Mouse (Mus musculus): ENCODE measurements around the gene Ski.

The Ski gene

DNA sequence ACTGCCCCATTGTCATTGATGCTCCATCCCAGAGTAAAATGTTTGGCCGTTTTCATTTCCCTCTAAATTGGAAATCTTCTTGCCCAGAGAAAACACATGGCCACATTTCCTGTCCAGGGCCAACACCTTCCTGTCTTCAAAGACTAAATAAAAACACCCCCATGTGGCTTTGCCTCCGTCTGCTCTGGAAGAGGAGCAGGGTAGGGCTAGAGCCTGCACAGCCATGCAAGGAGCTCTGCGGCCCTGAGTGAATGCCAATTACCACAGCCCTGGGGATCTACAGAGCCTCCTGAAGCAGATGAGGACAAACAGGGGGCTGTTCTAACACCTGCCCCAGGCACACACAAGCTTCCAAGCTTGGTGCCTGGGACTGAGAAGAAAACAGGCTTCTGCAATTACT is 46.2 kb downstream of the Ski start:
- DNase-seq (ENCODE audit: extremely low read depth, low read depth) = no peak

DNA sequence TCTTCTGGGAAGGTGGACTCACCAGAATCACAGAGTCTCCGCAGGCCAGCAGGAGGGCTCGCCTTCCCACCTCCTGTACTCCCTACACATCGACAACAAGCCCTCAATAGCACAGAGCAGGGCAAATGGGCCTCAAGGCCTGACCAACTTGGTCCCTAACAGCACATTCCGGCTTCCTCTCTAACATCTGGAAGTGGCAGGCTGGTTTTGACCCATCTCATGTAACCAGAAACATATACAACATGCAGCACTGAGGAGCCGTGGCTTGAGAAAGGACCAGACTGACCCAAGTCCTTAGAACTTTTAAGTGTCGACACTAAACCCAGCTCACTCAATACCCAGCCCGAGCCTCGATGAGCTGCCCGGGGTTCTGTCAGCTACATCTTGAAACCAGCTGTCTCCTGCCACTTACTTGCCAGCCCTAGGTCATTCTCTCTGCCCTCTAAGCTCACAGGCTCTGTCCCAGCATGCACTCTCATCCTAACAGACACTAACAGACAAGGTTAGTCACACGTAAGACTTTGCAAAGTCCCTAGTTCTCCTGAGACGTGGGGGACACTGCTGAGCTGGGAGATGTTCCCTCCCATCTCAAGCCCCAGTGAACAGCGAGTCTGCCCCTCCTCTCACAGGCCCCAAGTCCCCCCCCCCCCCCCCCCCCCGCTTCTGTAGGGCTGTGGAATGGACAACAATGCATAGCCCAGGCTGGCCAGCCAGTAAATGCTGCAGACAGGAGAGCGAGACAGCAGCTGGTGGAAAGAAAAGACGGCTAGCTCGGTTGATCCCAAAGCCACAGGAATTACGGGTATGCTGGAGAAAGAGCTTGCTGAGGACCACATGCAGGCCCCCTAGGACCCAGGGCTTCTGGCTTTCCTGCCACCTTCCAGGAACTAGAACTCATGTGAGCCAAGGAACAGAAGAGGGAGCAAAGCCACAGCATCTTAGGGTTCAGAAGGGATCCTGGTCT is 48.3 kb downstream of the Ski start:
- no peak for DNase-seq (ENCODE audit: extremely low read depth, low read depth)

DNA sequence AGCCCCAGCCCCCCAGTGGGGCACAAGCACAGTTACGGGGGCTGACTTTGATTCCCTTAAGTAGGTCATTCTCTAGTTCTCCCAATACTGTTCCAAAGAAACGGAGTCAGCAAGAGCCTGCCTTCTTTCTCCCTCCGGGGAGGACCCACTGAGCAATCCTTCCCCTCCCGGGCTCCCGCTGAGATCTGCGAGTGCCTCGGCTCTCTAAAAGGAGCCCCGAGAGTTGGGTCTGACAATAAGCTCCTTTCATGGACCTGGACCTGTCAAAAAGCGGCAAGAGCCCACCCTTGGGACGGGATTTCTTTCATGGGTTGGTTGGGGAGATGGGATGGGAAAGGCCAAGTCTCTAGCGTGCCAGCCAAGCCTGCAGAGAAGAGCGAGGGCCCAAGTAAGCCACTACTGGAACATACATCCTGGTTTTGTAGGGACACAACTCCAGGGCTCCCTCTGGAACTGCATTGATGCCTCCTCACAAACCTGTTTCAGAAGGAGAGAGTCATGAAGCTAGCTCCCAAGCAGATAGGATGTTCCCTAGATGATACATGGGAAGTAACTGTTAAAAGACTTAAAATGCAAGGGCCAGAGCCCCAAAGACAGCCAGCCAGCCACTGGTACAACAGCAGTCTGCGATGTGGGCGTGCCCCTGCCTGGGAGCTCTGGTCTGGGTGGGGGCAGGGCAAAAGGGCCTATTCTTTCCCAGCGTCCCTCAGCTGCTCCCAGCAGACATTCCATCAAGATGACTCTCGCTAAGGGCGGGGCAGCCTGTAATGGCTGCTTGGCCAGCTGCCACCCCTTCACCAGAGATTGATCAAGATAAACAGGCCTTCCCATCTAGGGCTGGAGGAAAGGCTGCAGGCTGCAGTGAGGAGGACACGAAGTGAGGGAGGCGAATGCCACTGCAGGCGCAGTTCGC is 49.2 kb downstream of the Ski start:
- no peak for DNase-seq (ENCODE audit: extremely low read depth, low read depth)

DNA sequence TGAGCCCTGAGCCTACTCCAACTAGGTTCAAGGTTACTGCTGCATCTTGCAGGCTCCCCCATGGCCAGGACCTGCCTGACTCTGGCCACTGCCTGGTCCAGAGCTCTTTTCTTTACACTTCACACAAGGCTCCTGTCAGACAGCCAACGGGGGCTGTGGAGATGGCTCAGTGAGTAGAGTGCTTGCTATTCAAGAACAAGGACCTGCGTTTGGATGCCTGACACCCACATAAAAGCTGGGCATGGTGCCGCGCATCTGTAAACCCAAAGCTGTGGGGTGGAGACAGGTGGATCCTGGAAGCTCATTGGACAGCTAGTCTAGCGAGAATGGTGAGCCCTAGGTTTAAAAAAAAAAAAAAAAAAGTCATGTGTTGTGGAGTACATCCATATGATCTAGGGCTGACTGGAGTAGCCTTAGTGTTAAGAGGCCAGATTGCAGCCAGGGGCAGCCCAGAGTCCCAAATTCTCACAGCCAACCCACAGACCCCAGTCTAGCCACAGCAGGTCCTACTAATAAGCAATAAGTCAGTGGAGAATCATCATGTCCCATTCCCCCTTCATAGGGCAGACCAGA is 50.3 kb downstream of the Ski start:
- DNase-seq (ENCODE audit: extremely low read depth, low read depth) = no peak

DNA sequence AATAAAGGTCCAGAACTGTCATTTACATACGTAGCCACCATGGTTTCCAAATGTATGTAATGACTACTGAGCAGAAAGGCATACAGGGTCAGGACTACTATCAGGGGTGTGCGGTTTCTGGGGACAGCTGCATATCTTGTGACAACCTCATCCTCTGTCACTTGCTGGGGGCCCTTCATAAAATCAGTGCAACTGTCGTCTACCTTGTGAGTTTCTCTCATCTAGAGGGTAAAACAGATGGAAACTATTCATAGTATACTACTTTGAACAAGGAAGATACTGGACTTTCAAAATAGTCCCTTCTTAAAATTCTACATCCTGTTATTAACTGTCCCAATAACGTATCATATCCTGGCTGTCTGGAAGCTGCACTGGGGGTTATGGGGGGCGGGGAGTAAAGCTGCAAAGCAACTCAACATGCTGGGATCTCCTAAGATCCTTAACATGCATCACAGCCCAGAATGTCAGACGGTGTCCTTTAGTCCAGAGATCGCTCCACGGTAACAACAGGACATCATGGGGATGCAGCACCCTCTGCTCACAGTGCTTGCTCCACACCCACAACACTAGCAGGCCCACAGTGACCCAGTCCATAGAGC is 51.7 kb downstream of the Ski start:
- no peak for DNase-seq (ENCODE audit: extremely low read depth, low read depth)

DNA sequence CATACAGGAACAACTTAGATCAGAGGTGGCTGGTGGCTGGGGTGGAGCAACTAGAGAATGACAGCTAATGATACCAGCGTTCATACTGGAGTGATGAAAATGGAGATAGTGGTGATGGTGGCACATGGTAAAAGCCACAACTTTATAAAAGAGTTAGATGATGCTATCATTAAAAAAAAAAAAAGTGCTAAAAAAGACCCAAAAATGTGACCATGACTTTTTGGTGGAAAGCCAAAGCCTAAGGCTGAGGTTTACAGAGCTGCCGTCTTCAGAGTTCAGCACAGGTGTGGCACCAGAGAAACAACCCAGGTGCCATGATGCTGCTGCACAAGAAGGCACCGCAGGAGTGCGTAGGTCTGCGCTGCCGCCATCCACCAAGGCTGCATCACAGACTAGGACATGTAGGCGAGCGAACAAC is 53.5 kb downstream of the Ski start:
- no peak for DNase-seq (ENCODE audit: extremely low read depth, low read depth)

DNA sequence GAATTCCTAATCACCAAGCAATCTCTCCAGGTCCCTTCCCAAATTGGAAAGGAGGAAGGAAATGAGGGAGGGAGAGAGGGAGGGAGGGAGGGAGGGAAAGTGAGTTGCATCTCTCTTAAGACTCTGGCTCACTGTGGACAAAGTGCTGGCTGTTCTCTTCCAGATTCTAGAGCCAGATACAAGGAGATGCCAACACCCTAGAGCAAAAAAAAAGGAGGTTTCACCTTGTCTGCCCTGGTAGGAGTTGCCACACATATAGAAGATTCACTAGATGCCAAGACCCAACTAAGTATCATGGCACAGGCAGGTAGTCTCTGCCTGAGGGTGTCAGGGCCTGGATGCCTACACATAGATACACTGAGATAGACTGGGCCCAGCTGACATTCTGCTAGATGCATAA is 56.5 kb downstream of the Ski start:
- no peak for DNase-seq (ENCODE audit: extremely low read depth, low read depth)

DNA sequence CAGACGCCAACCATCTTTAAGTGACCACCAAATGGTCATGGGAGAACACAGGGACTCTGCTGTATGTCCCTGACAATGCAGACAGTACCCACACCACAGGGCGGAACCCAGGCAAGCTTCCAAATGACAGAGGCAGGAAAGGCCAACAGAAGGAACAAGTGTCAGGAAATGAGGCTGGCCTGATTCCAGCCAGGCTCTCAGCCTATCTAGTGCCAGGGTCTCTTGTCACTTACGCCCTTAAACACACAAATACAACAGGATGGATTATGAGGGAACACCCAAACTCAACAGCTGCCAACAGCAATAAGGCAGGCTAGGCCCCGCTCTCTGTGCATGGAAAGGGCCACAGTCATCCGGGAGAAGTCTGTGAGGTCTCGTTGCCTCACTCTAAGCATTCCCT is 57.8 kb downstream of the Ski start:
- peak; percentile 61 for DNase-seq (ENCODE audit: extremely low read depth, low read depth)

DNA sequence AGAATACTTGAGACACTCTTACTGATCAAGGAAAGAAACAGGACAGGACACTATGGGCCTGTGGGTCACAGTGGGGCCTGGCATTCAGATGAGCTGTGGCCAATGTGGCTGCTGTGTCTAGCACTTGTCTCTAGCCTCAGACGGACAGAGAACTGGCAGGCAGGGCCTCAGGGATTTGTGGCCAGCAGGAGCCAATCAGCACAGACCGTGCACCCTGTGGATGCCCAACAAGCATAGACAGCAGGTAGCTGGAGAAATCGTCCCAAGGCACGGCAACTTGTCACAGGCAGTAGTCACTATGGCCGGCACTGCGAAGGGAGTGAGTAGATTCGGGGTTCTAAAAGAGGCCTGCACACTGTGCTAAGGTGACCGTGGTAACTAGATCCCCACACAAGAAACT is 58.7 kb downstream of the Ski start:
- DNase-seq (ENCODE audit: extremely low read depth, low read depth) = no peak

DNA sequence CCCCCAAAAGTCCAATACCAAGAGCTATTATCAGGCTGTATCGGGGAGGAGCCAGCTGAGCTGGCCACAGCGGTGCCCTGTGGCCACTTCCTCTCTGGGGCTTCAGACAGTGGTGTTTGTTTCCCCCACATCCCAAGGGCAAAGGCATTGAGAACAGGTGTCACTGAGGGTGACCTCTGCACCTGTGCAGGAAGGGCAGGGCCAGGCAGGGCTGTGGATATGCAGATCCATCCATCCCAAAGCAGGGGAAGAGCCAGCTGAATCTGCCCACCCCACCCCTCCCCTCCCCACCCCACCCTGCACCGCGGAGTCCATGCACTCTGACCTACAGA is 59.1 kb downstream of the Ski start:
- no peak for DNase-seq (ENCODE audit: extremely low read depth, low read depth)

DNA sequence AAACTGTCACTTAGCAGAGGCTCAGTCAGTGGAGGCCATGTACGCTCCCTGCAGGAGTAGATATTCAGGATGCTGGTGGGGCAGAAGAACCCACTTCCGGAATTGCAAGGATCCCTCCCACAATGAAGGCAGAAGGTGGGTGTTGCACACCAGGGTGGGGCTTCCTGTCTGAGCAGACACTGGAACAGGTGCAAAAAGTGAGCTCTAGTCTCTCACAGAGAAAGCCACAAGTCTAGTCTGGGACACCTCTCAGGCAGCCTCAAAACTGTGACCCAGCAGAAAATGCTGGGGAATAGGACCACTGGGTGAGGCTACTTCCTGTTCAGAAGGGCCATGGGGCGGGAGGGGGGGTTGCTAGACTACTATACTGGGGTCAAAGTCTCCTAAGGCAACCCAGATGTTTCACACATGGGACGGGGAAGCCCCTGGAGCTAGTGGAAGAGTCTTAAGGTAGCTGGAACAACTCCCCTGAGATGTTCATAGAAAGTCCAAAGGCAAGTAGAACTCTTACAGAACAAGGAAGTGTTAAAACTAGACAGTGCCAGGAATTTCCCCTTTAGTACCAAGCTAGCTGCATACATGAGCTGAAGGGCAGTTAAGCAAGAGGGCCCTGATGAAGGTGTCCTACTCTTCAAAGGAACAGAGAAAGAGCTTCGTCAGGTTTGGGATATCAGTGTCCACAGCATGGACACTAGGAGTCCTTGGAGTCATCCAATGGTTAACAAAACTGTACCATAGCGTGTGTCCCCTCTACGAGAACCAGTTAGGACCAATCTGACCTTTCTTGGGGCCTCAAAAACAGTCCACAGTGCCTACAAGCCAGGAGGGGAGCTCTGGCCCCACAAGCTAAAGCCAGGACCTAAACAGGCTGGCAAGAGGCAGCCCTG is 59.7 kb downstream of the Ski start:
- peak; percentile 60 for DNase-seq (ENCODE audit: extremely low read depth, low read depth)

DNA sequence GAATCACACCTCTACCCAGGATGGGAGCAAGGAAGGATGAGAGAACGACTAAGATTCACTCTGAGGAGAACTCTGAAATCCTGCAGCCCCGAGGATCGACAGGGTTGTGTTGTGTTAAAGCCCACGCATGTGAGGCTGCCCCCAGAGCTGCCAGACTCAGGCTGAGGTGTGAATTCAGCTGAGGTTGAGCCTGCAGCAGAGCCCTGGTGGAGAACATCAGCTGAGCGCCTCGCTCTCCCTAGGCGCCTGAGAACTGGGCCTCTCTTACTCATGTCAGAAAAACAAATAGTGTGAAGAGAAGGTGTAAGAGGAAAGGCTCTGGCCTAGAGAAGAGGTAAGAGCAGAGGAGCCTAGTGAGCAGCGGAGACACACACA is 63.9 kb downstream of the Ski start:
- DNase-seq (ENCODE audit: extremely low read depth, low read depth) = no peak

DNA sequence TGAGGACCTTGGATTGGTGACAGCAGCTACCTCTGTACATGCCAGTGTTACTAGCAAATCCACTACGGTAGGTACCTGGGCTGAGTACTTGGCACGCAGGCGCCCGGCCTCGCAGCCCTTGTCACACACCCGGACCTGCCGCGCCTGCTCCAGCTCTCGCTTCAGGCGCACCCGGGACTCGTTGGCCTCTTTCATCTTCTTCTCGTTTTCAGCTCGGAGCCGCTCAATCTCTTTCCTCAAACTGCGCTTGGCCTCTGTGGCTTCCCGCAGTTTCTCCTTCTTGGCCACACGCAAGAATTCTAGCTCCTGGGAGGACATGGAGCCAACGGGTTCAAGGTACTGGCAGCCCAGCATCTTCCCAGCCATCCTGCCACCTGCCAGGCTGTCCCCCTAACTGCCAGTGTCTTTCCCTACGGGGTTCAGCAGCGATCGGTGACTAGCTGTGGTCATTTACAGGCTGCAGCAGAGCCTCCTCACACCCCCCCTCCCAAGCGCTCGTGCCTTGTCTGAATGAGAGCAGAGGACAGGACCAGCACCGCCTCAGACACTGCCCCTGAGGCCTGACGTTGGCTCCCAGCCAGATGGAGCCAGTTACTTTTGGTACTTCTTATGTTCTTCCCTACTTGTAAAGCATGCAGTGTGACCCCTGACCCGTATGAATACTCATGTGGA is 64.4 kb downstream of the Ski start:
- DNase-seq (ENCODE audit: extremely low read depth, low read depth) = no peak

DNA sequence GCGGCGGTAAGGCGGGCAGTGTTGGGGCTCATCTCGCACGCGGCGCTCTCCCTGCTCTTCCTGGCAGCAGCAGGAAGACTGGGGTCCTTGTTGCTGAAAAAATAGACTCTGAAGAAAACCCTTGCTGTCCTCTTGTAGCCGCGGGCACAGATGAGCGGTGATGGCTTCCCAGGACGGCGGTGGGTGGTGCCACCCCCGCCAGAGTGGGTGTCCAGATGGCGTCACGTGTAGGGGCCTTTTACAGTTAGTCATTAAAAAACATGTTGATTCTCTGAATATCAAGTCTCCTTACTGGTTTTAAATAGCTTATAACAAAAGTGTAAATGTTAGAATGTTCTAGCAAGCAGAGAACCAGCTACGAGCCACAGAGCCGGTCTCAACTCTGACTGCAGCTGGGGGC is 65.7 kb downstream of the Ski start:
- DNase-seq (ENCODE audit: extremely low read depth, low read depth) = no peak

DNA sequence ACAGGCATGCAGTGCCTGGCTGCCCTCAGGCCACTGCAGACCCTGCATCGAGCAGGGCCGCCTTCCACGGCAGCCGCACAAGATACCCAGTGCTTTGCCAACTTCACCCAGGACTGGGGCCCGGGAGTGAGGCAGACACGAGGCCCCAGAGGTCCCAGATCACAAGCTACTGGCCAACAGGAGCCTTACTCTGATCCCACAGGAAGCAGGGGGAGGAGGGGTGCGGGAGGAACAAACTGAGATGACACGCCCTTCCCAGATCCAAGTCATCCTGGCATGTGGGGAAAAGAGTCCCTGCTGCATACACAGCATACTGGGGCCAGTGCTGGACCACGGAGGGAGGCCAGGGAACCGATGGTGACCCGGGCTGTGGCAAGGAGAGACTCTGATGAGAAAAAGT is 67.4 kb downstream of the Ski start:
- no peak for DNase-seq (ENCODE audit: extremely low read depth, low read depth)

DNA sequence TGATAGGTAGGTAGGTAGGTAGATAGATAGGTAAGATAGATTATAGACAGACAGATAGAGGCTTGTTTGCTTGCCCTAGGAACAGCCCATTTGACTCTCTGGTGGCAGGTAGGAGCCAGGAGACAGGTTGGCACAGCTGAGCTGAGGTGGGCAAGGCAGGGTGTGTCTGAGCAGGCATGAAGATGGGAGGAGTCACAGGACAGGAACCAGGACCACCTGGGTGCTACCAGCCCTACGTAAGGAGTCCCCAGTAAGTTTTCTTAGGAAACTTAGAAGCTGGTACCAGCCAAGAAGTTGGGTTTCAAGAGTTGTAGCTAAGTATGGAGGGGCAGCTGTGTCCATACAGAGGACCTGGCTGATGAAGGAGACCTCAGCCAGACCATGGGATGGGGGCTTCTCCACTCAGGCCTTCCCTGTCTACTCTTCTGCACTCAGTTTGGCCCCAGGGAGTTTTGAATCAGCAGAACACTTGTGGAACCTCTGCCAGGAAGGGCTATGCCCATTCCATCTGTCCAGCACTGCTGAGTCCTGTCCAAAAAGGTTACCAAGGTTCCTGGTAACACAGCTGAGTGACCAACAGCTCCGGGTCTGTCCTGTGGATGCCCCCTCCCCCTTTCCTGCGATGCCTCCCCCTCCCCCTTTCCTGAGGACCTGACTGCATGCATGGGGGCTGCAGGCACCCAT is 68.9 kb downstream of the Ski start:
- no peak for DNase-seq (ENCODE audit: extremely low read depth, low read depth)

DNA sequence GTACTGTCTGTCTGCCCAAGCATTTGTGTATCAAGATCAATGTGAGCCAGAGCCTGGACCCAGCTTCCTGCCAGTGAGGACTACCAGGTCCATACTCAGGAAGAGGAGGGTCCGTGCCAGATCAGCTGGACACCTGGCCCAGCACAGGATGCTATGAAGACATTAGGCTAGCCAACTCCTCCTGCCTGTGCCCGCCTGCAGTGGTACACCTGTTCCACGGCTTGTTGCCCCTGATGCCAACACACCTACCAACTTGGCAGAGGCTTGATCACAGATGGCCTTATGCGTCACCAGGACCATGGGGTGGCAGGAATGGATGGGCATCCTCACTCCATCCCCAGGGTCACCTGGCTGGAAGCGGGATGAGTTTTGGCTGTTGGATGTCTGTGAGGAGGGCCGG is 69.9 kb downstream of the Ski start:
- DNase-seq (ENCODE audit: extremely low read depth, low read depth) = no peak

DNA sequence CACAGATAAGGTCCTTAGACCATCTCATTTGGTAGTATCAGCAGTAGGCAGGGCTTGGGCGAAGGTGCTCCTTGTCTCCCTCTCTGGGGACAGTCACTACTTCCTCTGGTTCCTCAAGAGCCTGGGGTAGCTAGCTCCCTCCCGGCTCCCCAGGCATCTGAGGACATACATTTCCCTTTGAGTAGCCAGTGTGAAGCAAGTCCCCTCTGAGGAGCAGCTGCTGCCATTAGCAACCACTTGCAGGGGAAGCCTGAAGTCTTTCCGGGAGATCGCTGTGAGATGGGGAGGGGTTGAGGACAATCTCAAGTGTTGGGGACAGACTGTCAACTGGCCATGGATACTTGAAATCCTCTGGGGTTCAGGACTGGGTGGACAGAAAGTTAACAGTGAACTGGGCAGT is 70.5 kb downstream of the Ski start:
- no peak for DNase-seq (ENCODE audit: extremely low read depth, low read depth)

DNA sequence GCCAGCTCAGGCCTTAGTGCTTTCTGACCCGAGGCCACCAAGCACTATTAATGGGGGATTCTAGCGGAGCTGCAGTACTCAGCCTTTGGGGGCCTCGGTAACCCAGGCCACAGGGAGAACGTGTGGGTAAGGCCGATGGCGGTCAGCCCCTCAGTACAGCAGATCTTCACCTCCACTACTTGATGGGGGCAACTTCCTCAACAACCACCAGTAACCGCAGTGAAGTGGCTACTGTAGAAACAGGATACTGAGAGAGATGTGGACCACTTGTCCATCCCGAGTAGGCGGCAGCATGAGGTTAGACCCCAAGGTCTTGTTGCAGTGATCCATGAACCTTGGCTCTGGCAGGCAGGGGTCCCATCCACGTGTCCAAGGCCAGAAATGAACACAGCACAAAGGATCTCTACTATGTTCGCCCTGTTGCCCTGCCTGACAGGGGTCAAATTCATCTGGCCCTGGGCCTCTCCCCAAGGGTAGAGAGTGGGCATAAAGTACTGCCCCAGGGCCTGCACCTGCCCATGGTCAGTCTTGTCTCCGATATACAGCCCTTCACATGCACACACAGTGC is 71.1 kb downstream of the Ski start:
- no peak for DNase-seq (ENCODE audit: extremely low read depth, low read depth)
